Mouse (Mus musculus) ES-CJ7 (cell line): ENCODE results near the gene Zfp524.

Source experiments
- DNase-seq: peaks from one replicate; pipeline ENCODE4 v3.0.0; 2011; ENCODE audit warnings: low read depth, low spot score

Zfp524 gene

GRCm38 (mm10) chr7:5014251-5015117 lies at the start of gene Zfp524, which contains the start of gene Fiz1:
Gene Zfp524, plus strand, starts transcription at chr7:5014415.
Gene Fiz1, minus strand, starts transcription at chr7:5014697.
- DNase-seq: peak; percentile 97

- DNase-seq: no peak
These were observed 49.2 kb upstream of the Zfp524 start for GRCm38 (mm10) chr7:4964988-4965387.

- DNase-seq: no peak
These were observed 43.1 kb upstream of the Zfp524 start, which contains the start of gene Sbk3 for GRCm38 (mm10) chr7:4971068-4971467. Gene Sbk3, minus strand, starts transcription at chr7:4971168.

- DNase-seq: no peak
These were observed 42.5 kb upstream of the Zfp524 start for GRCm38 (mm10) chr7:4971710-4972109.

- DNase-seq: no peak
These were observed 41.7 kb upstream of the Zfp524 start for GRCm38 (mm10) chr7:4972321-4973047.

- no peak for DNase-seq
These were observed 38.8 kb upstream of the Zfp524 start for GRCm38 (mm10) chr7:4975455-4975854.

- DNase-seq: peak; percentile 62
These were observed 37.4 kb upstream of the Zfp524 start for GRCm38 (mm10) chr7:4976832-4977231.

GRCm38 (mm10) chr7:4988250-4988649 lies 26.0 kb upstream of the Zfp524 start:
- DNase-seq: no peak

GRCm38 (mm10) chr7:4993347-4993998 lies 20.7 kb upstream of the Zfp524 start:
- DNase-seq: no peak

GRCm38 (mm10) chr7:4993999-4994788 lies 20.0 kb upstream of the Zfp524 start:
- no peak for DNase-seq

GRCm38 (mm10) chr7:4995268-4996002 lies 18.8 kb upstream of the Zfp524 start:
- no peak for DNase-seq

GRCm38 (mm10) chr7:4996003-4996895 lies 18.0 kb upstream of the Zfp524 start, which contains the start of gene Zfp579:
Gene Zfp579, minus strand, starts transcription at chr7:4996158.
- DNase-seq: peak; percentile 89

- DNase-seq: no peak
These were observed 17.3 kb upstream of the Zfp524 start for GRCm38 (mm10) chr7:4996934-4997333.

- no peak for DNase-seq
These were observed 14.3 kb upstream of the Zfp524 start for GRCm38 (mm10) chr7:4999876-5000275.

GRCm38 (mm10) chr7:5002876-5003275 lies 11.3 kb upstream of the Zfp524 start:
- peak; percentile 56 for DNase-seq

GRCm38 (mm10) chr7:5008229-5008628 lies 6.0 kb upstream of the Zfp524 start:
- peak; percentile 68 for DNase-seq

- peak; percentile 94 for DNase-seq
These were observed 1.3 kb upstream of the Zfp524 start for GRCm38 (mm10) chr7:5012681-5013513.
